Mouse (Mus musculus): ENCODE measurements around the gene Med13. TPM values are rescaled to one million over a fixed set of nuclear protein-coding genes. Genes with fewer than 3 reads are reported as not detected.
A peak's percentile ranks its signal among the peaks of the same experiment; 100 is the strongest.

Gene Med13
- total RNA-seq, 2 experiments from 2014 or later: 62.1 to 120 TPM

- ATAC-seq (replicated peaks; ENCODE audit: low FRiP score, poor library complexity, severe bottlenecking): no peak
These were observed 24.2 kb upstream of the Med13 start for GRCm38 (mm10) chr11:86381478-86382091.

GRCm38 (mm10) chr11:86380521-86381238 lies 23.3 kb upstream of the Med13 start:
- ATAC-seq (replicated peaks; ENCODE audit: low FRiP score, poor library complexity, severe bottlenecking): no peak

GRCm38 (mm10) chr11:86378981-86379380 lies 21.6 kb upstream of the Med13 start:
- ATAC-seq (replicated peaks; ENCODE audit: low FRiP score, poor library complexity, severe bottlenecking): no peak

GRCm38 (mm10) chr11:86377841-86378240 lies 20.4 kb upstream of the Med13 start:
- no peak for ATAC-seq (replicated peaks; ENCODE audit: low FRiP score, poor library complexity, severe bottlenecking)

- ATAC-seq (replicated peaks; ENCODE audit: low FRiP score, poor library complexity, severe bottlenecking): no peak
These were observed 19.3 kb upstream of the Med13 start for GRCm38 (mm10) chr11:86376707-86377106.

- ATAC-seq (replicated peaks; ENCODE audit: low FRiP score, poor library complexity, severe bottlenecking): no peak
These were observed 17.7 kb upstream of the Med13 start for GRCm38 (mm10) chr11:86375086-86375485.

GRCm38 (mm10) chr11:86371266-86371665 lies 13.9 kb upstream of the Med13 start:
- no peak for ATAC-seq (replicated peaks; ENCODE audit: low FRiP score, poor library complexity, severe bottlenecking)

GRCm38 (mm10) chr11:86369860-86370259 lies 12.5 kb upstream of the Med13 start:
- ATAC-seq (replicated peaks; ENCODE audit: low FRiP score, poor library complexity, severe bottlenecking): no peak

- no peak for ATAC-seq (replicated peaks; ENCODE audit: low FRiP score, poor library complexity, severe bottlenecking)
These were observed 11.6 kb upstream of the Med13 start for GRCm38 (mm10) chr11:86369003-86369402.

GRCm38 (mm10) chr11:86364709-86365452 lies 7.5 kb upstream of the Med13 start:
- ATAC-seq (replicated peaks; ENCODE audit: low FRiP score, poor library complexity, severe bottlenecking): no peak

GRCm38 (mm10) chr11:86357984-86358528 lies 654 bp upstream of the Med13 start:
- peak; percentile 95 for ATAC-seq (replicated peaks; ENCODE audit: low FRiP score, poor library complexity, severe bottlenecking)

GRCm38 (mm10) chr11:86356007-86356853 lies 1.2 kb downstream of the Med13 start:
- ATAC-seq (replicated peaks; ENCODE audit: low FRiP score, poor library complexity, severe bottlenecking): peak; percentile 79

- no peak for ATAC-seq (replicated peaks; ENCODE audit: low FRiP score, poor library complexity, severe bottlenecking)
These were observed 3.8 kb downstream of the Med13 start for GRCm38 (mm10) chr11:86353586-86353985.

GRCm38 (mm10) chr11:86351766-86352315 lies 5.6 kb downstream of the Med13 start:
- ATAC-seq (replicated peaks; ENCODE audit: low FRiP score, poor library complexity, severe bottlenecking): no peak

GRCm38 (mm10) chr11:86350636-86351138 lies 6.7 kb downstream of the Med13 start:
- ATAC-seq (replicated peaks; ENCODE audit: low FRiP score, poor library complexity, severe bottlenecking): no peak

- ATAC-seq (replicated peaks; ENCODE audit: low FRiP score, poor library complexity, severe bottlenecking): no peak
These were observed 8.1 kb downstream of the Med13 start for GRCm38 (mm10) chr11:86349325-86349724.

- no peak for ATAC-seq (replicated peaks; ENCODE audit: low FRiP score, poor library complexity, severe bottlenecking)
These were observed 8.5 kb downstream of the Med13 start for GRCm38 (mm10) chr11:86348872-86349271.

GRCm38 (mm10) chr11:86347387-86348122 lies 9.8 kb downstream of the Med13 start:
- ATAC-seq (replicated peaks; ENCODE audit: low FRiP score, poor library complexity, severe bottlenecking): no peak

- no peak for ATAC-seq (replicated peaks; ENCODE audit: low FRiP score, poor library complexity, severe bottlenecking)
These were observed 10.9 kb downstream of the Med13 start for GRCm38 (mm10) chr11:86346525-86346924.
